Mouse (Mus musculus): Measurements from ENCODE around the gene Zfp607b. TPM values are rescaled to one million over a fixed set of nuclear protein-coding genes. Genes with fewer than 3 reads are reported as not detected.

Zfp607b gene
- polyA plus RNA-seq, 1 experiment from 2014 or later, result 2.0 TPM

- Histone ChIP-seq H3K9ac (peak overlapping the region; percentile 80), H3K36me3 (no peaks in the 10 kb centered on the region), H3K27me3 (no peaks in the 10 kb centered on the region), H3K9me3 (replicated peaks) (no peaks in the 10 kb centered on the region), H3K4me3 (peak overlapping the region; percentile 85), H3K4me1 (replicated peaks) (peaks cover 20% of the 10 kb centered on the region), H3K4me2 (peak overlapping the region; percentile 80), H3K27ac (peak overlapping the region; percentile 94)
- 6% methylated on average over 12 of the region's 12 CpGs for WGBS
- ATAC-seq (replicated peaks; ENCODE audit: insufficient number of reproducible peaks, insufficient read depth, low FRiP score, low read depth), result no peak
These were observed 42.8 kb downstream of the Zfp607b start for GRCm38 (mm10) chr7:27731946-27732345.

GRCm38 (mm10) chr7:27732508-27732907 is 43.4 kb downstream of the Zfp607b start:
- Histone ChIP-seq H3K27ac (no peak overlapping the region), H3K4me1 (replicated peaks) (peaks cover 20% of the 10 kb centered on the region), H3K4me3 (peak overlapping the region; percentile 85), H3K9ac (no peak overlapping the region), H3K36me3 (no peaks in the 10 kb centered on the region), H3K27me3 (no peaks in the 10 kb centered on the region), H3K4me2 (peak overlapping the region; percentile 80), H3K9me3 (replicated peaks) (no peaks in the 10 kb centered on the region)
- 86% methylated on average over 6 of the region's 6 CpGs for WGBS
- ATAC-seq (replicated peaks; ENCODE audit: insufficient number of reproducible peaks, insufficient read depth, low FRiP score, low read depth), result no peak

- no peak for ATAC-seq (replicated peaks; ENCODE audit: insufficient number of reproducible peaks, insufficient read depth, low FRiP score, low read depth)
- no peak overlapping the region for H3K27ac ChIP-seq
- no peak overlapping the region for H3K4me3 ChIP-seq
- H3K9ac ChIP-seq, result no peak overlapping the region
- peaks cover 21% of the 10 kb centered on the region for H3K36me3 ChIP-seq
- peaks cover 20% of the 10 kb centered on the region for H3K4me1 ChIP-seq (replicated peaks)
- no peak overlapping the region for H3K4me2 ChIP-seq
- H3K27me3 ChIP-seq, result no peaks in the 10 kb centered on the region
- WGBS, result 73% methylated on average over 5 of the region's 5 CpGs
- no peaks in the 10 kb centered on the region for H3K9me3 ChIP-seq (replicated peaks)
These were observed 46.3 kb downstream of the Zfp607b start for GRCm38 (mm10) chr7:27735457-27735856.

Other genes starting within 250 kb of the Zfp607b start
- gene Sptbn4, start 241.7 kb upstream of the Zfp607b start, polyA plus RNA-seq (2015; fragmentation: Nextera tagmentation; extraction: Ambion mirVana), result 0.11 and 0.39 TPM in 2 replicates
- gene Blvrb, start 241.4 kb upstream of the Zfp607b start, polyA plus RNA-seq (2015; fragmentation: Nextera tagmentation; extraction: Ambion mirVana), result 51.4 and 67.5 TPM in 2 replicates
- 19.0 and 21.9 TPM in 2 replicates for gene Sertad3, start 215.6 kb upstream of the Zfp607b start, polyA plus RNA-seq (2015; fragmentation: Nextera tagmentation; extraction: Ambion mirVana)
- 34.9 and 37.2 TPM in 2 replicates for gene Sertad1, start 202.4 kb upstream of the Zfp607b start, polyA plus RNA-seq (2015; fragmentation: Nextera tagmentation; extraction: Ambion mirVana)
- gene Prx, start 190.0 kb upstream of the Zfp607b start, polyA plus RNA-seq (2015; fragmentation: Nextera tagmentation; extraction: Ambion mirVana), result 1.7 and 3.0 TPM in 2 replicates
- gene Hipk4, start 166.1 kb upstream of the Zfp607b start, polyA plus RNA-seq (2015; fragmentation: Nextera tagmentation; extraction: Ambion mirVana), result 0.29 TPM in 2 replicates
- 49.3 and 73.2 TPM in 2 replicates for gene Pld3, start 136.1 kb upstream of the Zfp607b start, polyA plus RNA-seq (2015; fragmentation: Nextera tagmentation; extraction: Ambion mirVana)
- gene 2310022A10Rik, start 136.1 kb upstream of the Zfp607b start, polyA plus RNA-seq (2015; fragmentation: Nextera tagmentation; extraction: Ambion mirVana), result 36.9 and 39.1 TPM in 2 replicates
- gene Akt2, start 97.8 kb upstream of the Zfp607b start, polyA plus RNA-seq (2015; fragmentation: Nextera tagmentation; extraction: Ambion mirVana), result 69.3 and 80.4 TPM in 2 replicates
- gene Ttc9b, start 35.4 kb upstream of the Zfp607b start, polyA plus RNA-seq (2015; fragmentation: Nextera tagmentation; extraction: Ambion mirVana), result 0.58 TPM in 1 of 2 replicates, not detected in the other
- gene Map3k10, start 14.7 kb upstream of the Zfp607b start, polyA plus RNA-seq (2015; fragmentation: Nextera tagmentation; extraction: Ambion mirVana), result 3.7 and 4.5 TPM in 2 replicates
- gene Zfp60, start 42.0 kb downstream of the Zfp607b start, polyA plus RNA-seq (2015; fragmentation: Nextera tagmentation; extraction: Ambion mirVana), result 15.4 and 21.9 TPM in 2 replicates
- gene Zfp626, start 117.9 kb downstream of the Zfp607b start, polyA plus RNA-seq (2015; fragmentation: Nextera tagmentation; extraction: Ambion mirVana), result 0.99 and 1.1 TPM in 2 replicates
- 4.6 and 5.4 TPM in 2 replicates for gene Zfp59, start 149.3 kb downstream of the Zfp607b start, polyA plus RNA-seq (2015; fragmentation: Nextera tagmentation; extraction: Ambion mirVana)
- 3.4 and 3.8 TPM in 2 replicates for gene Zfp607a, start 168.2 kb downstream of the Zfp607b start, polyA plus RNA-seq (2015; fragmentation: Nextera tagmentation; extraction: Ambion mirVana)
- 6.8 and 7.1 TPM in 2 replicates for gene Zfp974, start 240.1 kb downstream of the Zfp607b start, polyA plus RNA-seq (2015; fragmentation: Nextera tagmentation; extraction: Ambion mirVana)